Mouse (Mus musculus): ENCODE measurements around the gene Mnt. TPM values are rescaled to one million over a fixed set of nuclear protein-coding genes. Genes with fewer than 3 reads are reported as not detected.

Gene Mnt
- polyA plus RNA-seq, 1 experiment from 2014 or later: 2.6 TPM

GRCm38 (mm10) chr11:74836225-74837055, 5.7 kb downstream of the Mnt start:
- Histone ChIP-seq H3K4me2 (replicated peaks; ENCODE audit: low read depth) (no peak overlapping the region), H3K4me3 (ENCODE audit: low read depth, low read length) (no peak overlapping the region), H3K36me3 (ENCODE audit: control insufficient read depth, insufficient read depth, low read length) (no peaks in the 10 kb centered on the region; the same call in 1 of the 2 replicates), H3K27me3 (ENCODE audit: control insufficient read depth, insufficient read depth, low read length) (no peaks in the 10 kb centered on the region), H3K27ac (replicated peaks) (no peak overlapping the region), H3K9me3 (ENCODE audit: control insufficient read depth, low read length) (no peaks in the 10 kb centered on the region), H3K4me1 (replicated peaks; ENCODE audit: control insufficient read depth, insufficient read depth) (peaks cover 12% of the 10 kb centered on the region; the same call in 1 of the 2 replicates), H3K9ac (ENCODE audit: low read length) (no peak overlapping the region)
- ATAC-seq (ENCODE audit: low FRiP score, low TSS enrichment) (no peak), DNase-seq (ENCODE audit: low spot score) (no peak)
- WGBS: 92% methylated on average over 21 of the region's 22 CpGs
- no peak for TF ChIP-seq CTCF (IDR thresholded peaks at IDR 0.05; ENCODE audit: low read depth)
- no peak for TF ChIP-seq EP300 (optimal IDR thresholded peaks at IDR 0.05)

GRCm38 (mm10) chr11:74837056-74837693, 6.5 kb downstream of the Mnt start:
- H3K27ac ChIP-seq (replicated peaks): peak overlapping the region; percentile 96
- peaks cover 12% of the 10 kb centered on the region; the same call in 1 of the 2 replicates for H3K4me1 ChIP-seq (replicated peaks; ENCODE audit: control insufficient read depth, insufficient read depth)
- no peak for DNase-seq (ENCODE audit: low spot score)
- peak overlapping the region; percentile 79 for H3K4me2 ChIP-seq (replicated peaks; ENCODE audit: low read depth)
- H3K9ac ChIP-seq (ENCODE audit: low read length): peak overlapping the region; percentile 27; the same call in 1 of the 2 replicates
- H3K27me3 ChIP-seq (ENCODE audit: control insufficient read depth, insufficient read depth, low read length): no peaks in the 10 kb centered on the region
- 43% methylated on average over 16 of the region's 16 CpGs for WGBS
- no peaks in the 10 kb centered on the region for H3K9me3 ChIP-seq (ENCODE audit: control insufficient read depth, low read length)
- peak; percentile 7 for ATAC-seq (ENCODE audit: low FRiP score, low TSS enrichment)
- H3K4me3 ChIP-seq (ENCODE audit: low read depth, low read length): peak overlapping the region; percentile 56
- TF ChIP-seq EP300 (optimal IDR thresholded peaks at IDR 0.05): no peak
- no peak for TF ChIP-seq CTCF (IDR thresholded peaks at IDR 0.05; ENCODE audit: low read depth)
- no peaks in the 10 kb centered on the region; the same call in 1 of the 2 replicates for H3K36me3 ChIP-seq (ENCODE audit: control insufficient read depth, insufficient read depth, low read length)

GRCm38 (mm10) chr11:74837694-74838431, 7.1 kb downstream of the Mnt start:
- Histone ChIP-seq H3K9ac (ENCODE audit: low read length) (peak overlapping the region; percentile 60), H3K4me3 (ENCODE audit: low read depth, low read length) (peak overlapping the region; percentile 56), H3K4me1 (replicated peaks; ENCODE audit: control insufficient read depth, insufficient read depth) (peaks cover 12% of the 10 kb centered on the region; the same call in 1 of the 2 replicates), H3K9me3 (ENCODE audit: control insufficient read depth, low read length) (no peaks in the 10 kb centered on the region), H3K27ac (replicated peaks) (peak overlapping the region; percentile 96), H3K27me3 (ENCODE audit: control insufficient read depth, insufficient read depth, low read length) (no peaks in the 10 kb centered on the region), H3K36me3 (ENCODE audit: control insufficient read depth, insufficient read depth, low read length) (peaks cover 4% of the 10 kb centered on the region; the same call in 1 of the 2 replicates), H3K4me2 (replicated peaks; ENCODE audit: low read depth) (peak overlapping the region; percentile 79)
- DNase-seq (ENCODE audit: low spot score): peak; percentile 99
- ATAC-seq (ENCODE audit: low FRiP score, low TSS enrichment): peak; percentile 85
- peak; percentile 55 for TF ChIP-seq CTCF (IDR thresholded peaks at IDR 0.05; ENCODE audit: low read depth)
- no peak for TF ChIP-seq EP300 (optimal IDR thresholded peaks at IDR 0.05)
- 0% methylated on average over 52 of the region's 54 CpGs for WGBS

- DNase-seq (ENCODE audit: low spot score) (peak; percentile 97), ATAC-seq (ENCODE audit: low FRiP score, low TSS enrichment) (peak; percentile 77)
- no peaks in the 10 kb centered on the region for H3K9me3 ChIP-seq (ENCODE audit: control insufficient read depth, low read length)
- no peaks in the 10 kb centered on the region for H3K27me3 ChIP-seq (ENCODE audit: control insufficient read depth, insufficient read depth, low read length)
- TF ChIP-seq CTCF (IDR thresholded peaks at IDR 0.05; ENCODE audit: low read depth): no peak
- TF ChIP-seq EP300 (optimal IDR thresholded peaks at IDR 0.05): no peak
- peak overlapping the region; percentile 79 for H3K4me2 ChIP-seq (replicated peaks; ENCODE audit: low read depth)
- H3K36me3 ChIP-seq (ENCODE audit: control insufficient read depth, insufficient read depth, low read length): peaks cover 6% of the 10 kb centered on the region; the same call in 1 of the 2 replicates
- peaks cover 8% of the 10 kb centered on the region; the same call in 1 of the 2 replicates for H3K4me1 ChIP-seq (replicated peaks; ENCODE audit: control insufficient read depth, insufficient read depth)
- WGBS: under 1% methylated on average over 35 of the region's 35 CpGs
- H3K9ac ChIP-seq (ENCODE audit: low read length): peak overlapping the region; percentile 60
- peak overlapping the region; percentile 56 for H3K4me3 ChIP-seq (ENCODE audit: low read depth, low read length)
- peak overlapping the region; percentile 96 for H3K27ac ChIP-seq (replicated peaks)
These were observed 7.7 kb downstream of the Mnt start for GRCm38 (mm10) chr11:74838441-74838840.

GRCm38 (mm10) chr11:74838971-74839370, 8.3 kb downstream of the Mnt start:
- H3K4me3 ChIP-seq (ENCODE audit: low read depth, low read length): peak overlapping the region; percentile 56
- TF ChIP-seq EP300 (optimal IDR thresholded peaks at IDR 0.05): no peak
- TF ChIP-seq CTCF (IDR thresholded peaks at IDR 0.05; ENCODE audit: low read depth): no peak
- no peak overlapping the region for H3K9ac ChIP-seq (ENCODE audit: low read length)
- peak overlapping the region; percentile 79 for H3K4me2 ChIP-seq (replicated peaks; ENCODE audit: low read depth)
- no peaks in the 10 kb centered on the region for H3K27me3 ChIP-seq (ENCODE audit: control insufficient read depth, insufficient read depth, low read length)
- peak; percentile 65 for DNase-seq (ENCODE audit: low spot score)
- peaks cover 3% of the 10 kb centered on the region; the same call in 1 of the 2 replicates for H3K4me1 ChIP-seq (replicated peaks; ENCODE audit: control insufficient read depth, insufficient read depth)
- 21% methylated on average over 6 of the region's 6 CpGs for WGBS
- no peak for ATAC-seq (ENCODE audit: low FRiP score, low TSS enrichment)
- H3K9me3 ChIP-seq (ENCODE audit: control insufficient read depth, low read length): no peaks in the 10 kb centered on the region
- H3K36me3 ChIP-seq (ENCODE audit: control insufficient read depth, insufficient read depth, low read length): peaks cover 6% of the 10 kb centered on the region; the same call in 1 of the 2 replicates
- peak overlapping the region; percentile 96 for H3K27ac ChIP-seq (replicated peaks)

All from stomach, postnatal 0 days (tissue).